Mouse (Mus musculus) liver, postnatal 0 days (tissue): ENCODE data around the gene Uqcr10.

Source experiments
- CTCF ChIP-seq: sonication (generic); IDR thresholded peaks from 2 replicates; pipeline ENCODE4 v1.5.1; 2016; ENCODE audit warnings: antibody characterized with exemption, low read depth
- EP300 ChIP-seq: IDR thresholded peaks from 2 replicates; pipeline ENCODE4 v1.6.1; 2016; ENCODE audit warnings: antibody characterized with exemption, low read depth, mild to moderate bottlenecking

DNA sequence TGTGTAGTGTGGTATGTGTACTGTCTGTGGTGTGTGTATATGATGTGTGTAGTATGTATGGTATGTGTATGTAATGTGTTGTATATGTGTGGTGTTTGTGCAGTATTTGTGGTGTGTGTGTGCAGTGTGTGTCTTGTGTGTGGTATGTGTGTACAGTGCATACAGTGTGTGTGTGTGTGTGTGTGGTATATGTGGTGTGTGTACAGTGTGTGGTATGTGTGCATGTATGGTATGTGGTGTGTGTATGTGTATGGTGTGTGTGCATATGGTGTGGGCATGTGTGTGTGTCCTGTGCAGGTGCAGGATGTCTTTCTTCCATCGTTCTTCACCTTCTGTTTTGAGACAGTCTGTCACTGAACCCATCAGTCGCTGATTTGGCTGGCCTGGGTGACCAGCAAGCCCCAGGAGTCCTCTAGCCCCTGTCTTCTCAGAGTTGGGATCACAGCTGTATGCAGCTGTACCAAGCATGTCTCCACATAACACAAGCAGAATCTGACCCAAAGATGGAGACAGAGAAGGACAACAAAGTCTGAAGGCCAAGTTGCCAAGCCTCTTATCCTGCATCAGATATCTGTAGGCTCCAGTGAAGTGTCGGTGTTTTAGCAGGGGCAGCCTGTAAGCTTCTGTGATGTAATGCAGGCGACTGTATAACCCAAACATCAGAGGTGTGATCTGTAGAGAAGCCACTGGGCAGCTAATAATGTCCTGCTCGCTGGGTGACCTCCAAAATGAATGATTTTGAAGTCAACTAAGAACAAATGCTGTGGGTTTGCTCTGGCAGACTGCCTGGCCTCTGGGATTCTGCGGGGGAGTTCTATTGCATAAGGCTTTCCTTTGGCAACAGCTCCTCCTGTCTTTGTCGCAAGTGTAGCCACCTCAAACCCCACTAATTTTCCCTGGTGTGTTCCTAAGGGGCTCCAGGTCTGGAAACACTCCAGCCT lies 6.8 kb downstream of the Uqcr10 start:
- peak; percentile 63 for TF ChIP-seq CTCF
- TF ChIP-seq EP300, result no peak
